Mouse (Mus musculus) intestine, embryonic 16.5 days (tissue): Measurements from ENCODE around the gene Cfap77. TPM values are rescaled to one million over a fixed set of nuclear protein-coding genes. Genes with fewer than 3 reads are reported as not detected.

Experiments
- ATAC-seq: fragments of 200-750 bp; cut with Nextera tagmentation; 2 replicates; pipeline ENCODE4 v1.8.0; 2017; ENCODE audit warnings: moderate TSS enrichment, moderate library complexity
- H3K27ac ChIP-seq: fragments of 300-500 bp; sonication (generic); 2 replicates; pipeline ENCODE4 v1.5.1; 2014; ENCODE audit warnings: mild to moderate bottlenecking, low read length
- H3K27me3 ChIP-seq: fragments of 300-500 bp; sonication (generic); replicated peaks from 2 replicates; pipeline ENCODE4 v1.6.1; 2014; ENCODE audit warnings: low read length, control low read depth, mixed read lengths; ENCODE audit not compliant: control insufficient read depth, insufficient read depth
- H3K36me3 ChIP-seq: fragments of 300-500 bp; sonication (generic); 2 replicates; pipeline ENCODE4 v1.6.1; 2014; ENCODE audit warnings: low read length, control low read depth; ENCODE audit not compliant: control insufficient read depth, insufficient read depth
- H3K4me1 ChIP-seq: fragments of 300-500 bp; sonication (generic); 2 replicates; pipeline ENCODE4 v1.6.1; 2014; ENCODE audit warnings: low read length, control low read depth, mixed read lengths; ENCODE audit not compliant: control insufficient read depth, insufficient read depth
- H3K4me2 ChIP-seq: fragments of 300-500 bp; sonication (generic); 2 replicates; pipeline ENCODE4 v1.6.1; 2014; ENCODE audit warnings: low read depth, low read length, control low read depth
- H3K4me3 ChIP-seq: fragments of 300-500 bp; sonication (generic); 2 replicates; pipeline ENCODE4 v1.5.1; 2014; ENCODE audit warnings: mild to moderate bottlenecking, low read length
- H3K9ac ChIP-seq: fragments of 300-500 bp; sonication (generic); 2 replicates; pipeline ENCODE4 v1.6.1; 2014; ENCODE audit warnings: low read depth, low read length
- H3K9me3 ChIP-seq: fragments of 300-500 bp; sonication (generic); 2 replicates; pipeline ENCODE4 v1.6.1; 2016; ENCODE audit warnings: low read length, control low read depth; ENCODE audit not compliant: control insufficient read depth
- WGBS: fragments of 180-500 bp; shearing (Covaris S2); extraction: QIAGEN DNeasy Blood & Tissue Kit; methylation state at CpG from one replicate; pipeline ENCODE4 v1.1.7; 2014; 5-methylcytosine and 5-hydroxymethylcytosine counted together
- polyA plus RNA-seq: library from polyadenylated mRNA; unstranded; fragments of >200 nt; fragmentation: Nextera tagmentation; extraction: Ambion mirVana; gene quantifications from 2 replicates; pipeline ENCODE4 v1.2.1, GENCODE M21; 2015

Cfap77 gene
- polyA plus RNA-seq, 1 experiment from 2014 or later: 0.31 TPM

GRCm38 (mm10) chr2:28892796-28893195 lies 162.1 kb downstream of the Cfap77 start:
- Histone ChIP-seq H3K9ac (no peak overlapping the region), H3K36me3 (0 out of 2 replicates have a peak, but pooled peaks cover 3% of the 10 kb centered on the region), H3K4me2 (no peak overlapping the region), H3K4me1 (0 out of 2 replicates have a peak, but pooled peaks cover 4% of the 10 kb centered on the region), H3K27me3 (no peaks in the 10 kb centered on the region), H3K27ac (no peak overlapping the region), H3K9me3 (no peaks in the 10 kb centered on the region), H3K4me3 (no peak overlapping the region)
- 38% methylated on average over 1 of the region's 1 CpGs for WGBS
- no peak for ATAC-seq

GRCm38 (mm10) chr2:28884914-28885313 lies 170.0 kb downstream of the Cfap77 start:
- 0 out of 2 replicates have a peak, but pooled peaks cover 3% of the 10 kb centered on the region for H3K36me3 ChIP-seq
- no peak overlapping the region for H3K9ac ChIP-seq
- no peak for ATAC-seq

DNA sequence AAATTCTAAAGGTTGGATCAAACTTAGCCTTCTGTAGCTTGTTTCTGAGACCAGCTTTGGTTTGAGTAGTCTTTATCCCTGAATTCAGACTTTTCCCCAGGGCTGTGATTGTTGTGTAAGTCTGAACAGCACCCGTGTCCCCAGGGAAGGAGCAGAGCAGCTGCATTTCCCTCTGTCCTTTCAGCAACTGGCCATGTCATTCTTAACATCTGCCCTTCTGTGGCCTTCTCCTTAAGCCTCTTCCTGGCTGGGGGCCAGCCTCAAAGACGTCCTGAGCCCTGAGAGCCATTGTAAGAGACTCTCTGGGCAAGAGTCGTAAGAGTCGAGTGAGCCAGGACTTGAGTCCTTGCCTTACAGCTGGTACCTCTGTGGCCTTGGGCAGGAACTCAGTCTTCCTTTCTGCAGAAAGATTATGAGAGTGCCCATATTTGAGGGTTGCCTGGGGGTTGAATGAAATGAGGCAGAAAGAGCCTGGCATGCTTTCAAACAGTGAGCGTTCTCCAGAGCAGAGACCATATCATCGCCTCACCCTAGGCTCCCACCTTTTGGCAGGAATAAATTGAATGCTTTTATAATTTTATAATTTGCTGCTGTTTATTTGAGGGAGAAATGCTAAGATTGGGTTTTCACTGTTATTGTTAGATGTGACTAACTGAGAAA lies 171.9 kb downstream of the Cfap77 start:
- no peak for ATAC-seq
- Histone ChIP-seq H3K9ac (no peak overlapping the region), H3K27me3 (no peaks in the 10 kb centered on the region), H3K27ac (no peak overlapping the region), H3K4me2 (no peak overlapping the region), H3K36me3 (0 out of 2 replicates have a peak, but pooled peaks cover 3% of the 10 kb centered on the region), H3K9me3 (no peaks in the 10 kb centered on the region), H3K4me3 (no peak overlapping the region), H3K4me1 (no peaks in the 10 kb centered on the region)
- 75% methylated on average over 6 of the region's 6 CpGs for WGBS

More at GRCm38 (mm10) chr2:28884914-28885313, 170.0 kb downstream of the Cfap77 start:
- Histone ChIP-seq H3K27ac (no peak overlapping the region), H3K9me3 (no peaks in the 10 kb centered on the region), H3K4me1 (no peaks in the 10 kb centered on the region), H3K4me2 (no peak overlapping the region), H3K27me3 (no peaks in the 10 kb centered on the region), H3K4me3 (no peak overlapping the region)
- 44% methylated on average over 4 of the region's 4 CpGs for WGBS

- no peak for ATAC-seq
- H3K36me3 ChIP-seq: 0 out of 2 replicates have a peak, but pooled peaks cover 3% of the 10 kb centered on the region
- no peaks in the 10 kb centered on the region for H3K9me3 ChIP-seq
- 84% methylated on average over 3 of the region's 3 CpGs for WGBS
- H3K4me2 ChIP-seq: no peak overlapping the region
- no peaks in the 10 kb centered on the region for H3K27me3 ChIP-seq
- H3K27ac ChIP-seq: no peak overlapping the region
- no peak overlapping the region for H3K9ac ChIP-seq
- no peaks in the 10 kb centered on the region for H3K4me1 ChIP-seq
- H3K4me3 ChIP-seq: no peak overlapping the region
Measured at GRCm38 (mm10) chr2:28882047-28882446, 172.8 kb downstream of the Cfap77 start.

- no peak overlapping the region for H3K4me2 ChIP-seq
- H3K9me3 ChIP-seq: no peaks in the 10 kb centered on the region
- H3K4me1 ChIP-seq: no peaks in the 10 kb centered on the region
- ATAC-seq: no peak
- no peak overlapping the region for H3K27ac ChIP-seq
- H3K27me3 ChIP-seq: no peaks in the 10 kb centered on the region
- H3K4me3 ChIP-seq: no peak overlapping the region
- 0 out of 2 replicates have a peak, but pooled peaks cover 3% of the 10 kb centered on the region for H3K36me3 ChIP-seq
- no peak overlapping the region for H3K9ac ChIP-seq
- 87% methylated on average over 3 of the region's 3 CpGs for WGBS
Measured at GRCm38 (mm10) chr2:28881275-28881674, 173.6 kb downstream of the Cfap77 start.

Other genes with a start within 250 kb of the Cfap77 start
- 7.1 and 7.4 TPM in 2 replicates for gene Gtf3c4, start 214.7 kb downstream of the Cfap77 start, polyA plus RNA-seq
- gene Ddx31, start 214.7 kb downstream of the Cfap77 start, polyA plus RNA-seq: 10.5 and 11.4 TPM in 2 replicates
- gene Barhl1, start 138.4 kb downstream of the Cfap77 start, polyA plus RNA-seq: not detected in 2 replicates
- 7.6 and 9.2 TPM in 2 replicates for gene Ttf1, start 5.2 kb upstream of the Cfap77 start, polyA plus RNA-seq
- gene Setx, start 69.1 kb upstream of the Cfap77 start, polyA plus RNA-seq: 4.6 and 4.9 TPM in 2 replicates
- 0.06 TPM in 1 of 2 replicates, not detected in the other for gene Ntng2, start 197.9 kb upstream of the Cfap77 start, polyA plus RNA-seq